Mouse (Mus musculus) c-Kit-positive CD71-positive TER-119-negative erythroid progenitor cells, embryonic 14.5 days (primary cell): ENCODE results near the gene Slc11a1.
A peak's percentile ranks its signal among the peaks of the same experiment; 100 is the strongest.

Source experiments
- DNase-seq: peaks from one replicate; pipeline ENCODE4 v3.0.0-alpha.2; 2013; ENCODE audit warnings: low read depth

Gene Slc11a1

GRCm38 (mm10) chr1:74411753-74412325 lies 36.8 kb downstream of the Slc11a1 start:
- no peak for DNase-seq

DNA sequence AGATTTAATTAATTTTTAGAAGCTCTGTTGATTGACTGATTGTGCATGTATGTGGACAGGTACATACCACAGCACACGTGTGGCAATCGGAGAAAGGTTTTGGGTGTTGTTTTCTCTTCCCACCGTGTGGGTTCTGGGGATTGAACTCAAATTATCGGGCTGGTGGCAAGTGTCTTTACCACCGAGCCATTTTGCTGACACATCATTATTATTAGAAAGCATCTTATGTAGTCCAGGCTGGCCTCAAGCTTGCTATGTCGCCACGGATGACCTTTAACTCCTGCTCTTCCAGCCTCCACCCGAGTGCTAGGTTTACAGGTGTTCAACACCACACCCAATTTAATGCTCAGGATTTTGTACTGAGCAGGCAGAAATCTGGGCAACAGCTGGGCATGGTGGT lies 37.7 kb downstream of the Slc11a1 start:
- no peak for DNase-seq

DNA sequence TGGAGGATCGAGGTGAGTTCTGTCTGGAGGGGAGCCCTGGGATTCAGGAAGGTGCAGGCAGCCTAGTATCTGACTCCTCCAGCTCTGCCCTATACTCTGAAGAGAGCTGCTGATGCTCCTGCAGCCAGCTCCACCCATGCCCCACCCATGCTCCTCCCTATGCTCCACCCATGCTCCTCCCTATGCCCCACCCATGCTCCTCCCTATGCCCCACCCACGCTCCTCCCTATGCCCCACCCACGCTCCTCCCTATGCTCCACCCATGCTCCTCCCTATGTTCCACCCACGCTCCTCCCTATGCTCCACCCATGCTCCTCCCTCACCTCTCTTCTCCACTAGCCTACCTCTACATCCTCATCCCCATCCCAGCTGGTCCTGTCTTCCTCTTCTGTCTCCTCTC lies 40.1 kb downstream of the Slc11a1 start:
- no peak for DNase-seq

- no peak for DNase-seq
These were observed 43.9 kb downstream of the Slc11a1 start for GRCm38 (mm10) chr1:74418747-74419439.

- DNase-seq = no peak
These were observed 44.4 kb downstream of the Slc11a1 start for GRCm38 (mm10) chr1:74419440-74419794.

DNA sequence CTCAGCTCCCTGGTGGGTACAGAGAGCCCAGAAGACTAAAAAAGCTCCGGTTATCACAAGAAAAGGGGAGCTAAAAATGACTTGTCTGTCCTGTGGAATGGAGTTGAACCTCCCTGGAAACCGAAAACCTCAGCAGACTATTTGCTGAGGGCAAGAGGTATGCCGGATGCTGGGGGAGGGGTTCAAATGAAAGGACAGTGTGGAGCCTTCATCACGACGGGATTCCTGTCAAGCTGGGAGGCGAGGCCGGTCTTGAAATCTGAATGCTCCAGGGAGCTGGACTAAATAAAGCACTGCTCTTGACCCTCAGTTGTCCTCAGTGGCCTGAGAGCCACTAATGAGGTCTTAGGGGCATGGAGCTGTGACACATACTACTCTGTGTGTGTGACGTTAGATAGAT lies 48.2 kb downstream of the Slc11a1 start:
- no peak for DNase-seq

- no peak for DNase-seq
These were observed 50.9 kb downstream of the Slc11a1 start for GRCm38 (mm10) chr1:74425845-74426244.

DNA sequence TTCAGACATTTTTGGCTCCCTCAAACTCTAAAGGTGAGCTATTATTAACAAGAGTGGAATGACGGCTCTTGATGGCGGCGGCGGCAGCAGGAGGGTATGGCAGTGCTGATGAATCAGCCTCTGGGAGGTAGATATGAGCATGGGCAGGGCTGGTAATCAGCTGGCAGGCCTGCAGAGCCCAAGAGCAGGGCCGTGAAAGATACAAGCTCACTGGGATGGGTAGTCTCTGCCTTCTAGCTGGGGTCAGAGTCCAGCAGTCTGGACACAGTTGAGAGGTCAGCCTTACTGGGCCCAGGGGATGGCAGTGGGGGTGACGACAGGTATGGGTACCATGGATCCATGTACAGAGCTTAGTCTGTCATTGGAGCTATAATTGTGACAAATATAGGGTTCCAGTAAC lies 58.2 kb downstream of the Slc11a1 start:
- DNase-seq = no peak

- DNase-seq = no peak
These were observed 59.6 kb downstream of the Slc11a1 start for GRCm38 (mm10) chr1:74434596-74434995.

DNA sequence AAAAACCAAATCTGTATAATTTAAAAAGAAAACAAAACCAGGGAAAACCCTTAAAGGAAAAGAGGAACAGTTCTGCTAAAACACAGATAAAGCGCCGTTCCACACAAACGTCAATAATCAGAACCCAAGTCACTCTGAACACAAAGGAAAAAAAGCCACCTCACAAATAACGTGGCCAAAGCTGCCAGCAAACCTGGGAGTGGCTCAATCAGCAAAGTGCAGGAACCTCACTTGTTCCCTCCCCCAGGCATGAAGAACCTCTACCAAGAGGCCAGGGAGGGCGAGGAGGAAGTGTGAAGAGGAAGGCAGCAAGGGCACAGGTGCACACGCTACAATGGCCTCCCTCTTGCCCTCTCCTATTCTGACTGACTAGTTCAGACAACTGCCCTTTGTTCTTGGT lies 60.6 kb downstream of the Slc11a1 start:
- DNase-seq = peak; percentile 43
